Mouse (Mus musculus): ENCODE data around the gene Aqp3. TPM values are rescaled to one million over a fixed set of nuclear protein-coding genes. Genes with fewer than 3 reads are reported as not detected.

Gene Aqp3
- total and polyA plus RNA-seq, 3 experiments = 0.12 to 0.42 TPM; not detected in 1

DNA sequence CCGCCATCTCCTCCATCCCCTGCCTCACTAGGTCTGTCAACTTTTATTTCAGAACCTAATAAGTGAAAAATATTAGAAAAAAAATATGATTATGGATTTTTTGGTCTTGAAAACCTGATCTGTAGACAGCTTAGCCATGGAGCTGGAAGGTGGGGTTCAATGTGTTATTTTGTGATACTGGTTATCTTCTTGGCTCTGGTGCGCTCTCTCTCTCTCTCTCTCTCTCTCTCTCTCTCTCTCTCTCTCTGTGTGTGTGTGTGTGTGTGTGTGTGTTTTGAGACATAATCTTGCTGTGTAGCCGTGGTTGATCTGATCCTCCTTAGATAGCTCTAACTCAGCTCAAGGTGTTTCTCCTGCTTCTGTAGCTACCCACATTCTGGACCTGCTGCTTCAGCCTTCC lies 31.9 kb upstream of the Aqp3 start (continued):
- TF ChIP-seq SIN3A (IDR thresholded peaks at IDR 0.05; ENCODE audit: low read length) (peak; percentile 85), ETS1 (IDR thresholded peaks at IDR 0.05; ENCODE audit: low read depth, low read length) (peak; percentile 86), TCF12 (IDR thresholded peaks at IDR 0.05; ENCODE audit: low read depth, low read length) (peak; percentile 97), BHLHE40 (IDR thresholded peaks at IDR 0.05; ENCODE audit: borderline replicate concordance, low read depth, low read length) (0 out of 2 replicates have a peak, but pooled peaks have one; percentile 46), MEF2A (IDR thresholded peaks at IDR 0.05; ENCODE audit: extremely low read depth, insufficient replicate concordance, low read depth, low read length, poor library complexity, severe bottlenecking) (no peak), GATA1 (IDR thresholded peaks at IDR 0.05; ENCODE audit: low read depth, low read length) (peak; percentile 94), HCFC1 (IDR thresholded peaks at IDR 0.05; ENCODE audit: low read depth, low read length) (peak; percentile 59; the same call in 1 of the 2 replicates), E2F4 (IDR thresholded peaks at IDR 0.05; ENCODE audit: borderline replicate concordance, low read depth, low read length) (no peak), RCOR1 (IDR thresholded peaks at IDR 0.05; ENCODE audit: low read depth, low read length) (peak; percentile 82), KAT2A (conservative IDR thresholded peaks at IDR 0.05; ENCODE audit: low read depth, low read length) (no peak), ZKSCAN1 (IDR thresholded peaks at IDR 0.05; ENCODE audit: low read depth, low read length) (no peak), ELF1 (IDR thresholded peaks at IDR 0.05; ENCODE audit: low read depth, low read length) (no peak), MAZ (IDR thresholded peaks at IDR 0.05; ENCODE audit: low read depth, low read length) (no peak)

DNA sequence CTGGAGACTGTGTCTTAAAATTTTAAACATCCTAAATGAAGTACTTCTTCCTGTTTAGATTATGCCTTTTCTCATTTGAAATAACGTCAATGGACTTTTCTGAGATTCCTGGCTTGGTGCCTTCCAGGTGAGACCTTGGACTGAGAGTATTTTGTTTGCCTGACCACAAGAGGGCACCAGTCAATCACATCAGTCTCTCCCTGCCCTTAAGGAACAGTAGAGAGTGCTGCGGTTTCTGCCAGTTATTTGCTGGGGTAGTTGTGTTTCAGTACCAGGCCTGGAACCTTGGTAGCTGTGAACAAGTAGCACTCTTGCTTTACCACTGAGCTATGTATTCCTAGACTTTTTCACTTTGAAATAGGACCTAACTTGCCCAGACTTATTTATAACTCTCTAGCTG lies 31.4 kb upstream of the Aqp3 start:
- Histone ChIP-seq H3K9me3 (replicated peaks; ENCODE audit: insufficient read depth, low read length) (no peaks in the 10 kb centered on the region), H3K4me1 (ENCODE audit: control insufficient read depth in 1 of 2, insufficient read depth in 2 of 2, low read length in 2 of 2) (peaks cover 20 to 26% of the 10 kb centered on the region in 2 experiments), H3K9ac (ENCODE audit: control insufficient read depth, low read depth, low read length, poor library complexity, severe bottlenecking) (peak overlapping the region; percentile 34; the same call in 1 of the 2 replicates), H3K27ac (ENCODE audit: control insufficient read depth, low read depth, low read length) (peak overlapping the region; percentile 78), H3K4me3 (ENCODE audit: control insufficient read depth in 1 of 2, insufficient read depth in 1 of 2, low read depth in 2 of 2, low read length in 2 of 2) (peak overlapping the region; percentile 19 to 26; a peak in 3 of 4 replicates), H3K27me3 (ENCODE audit: control insufficient read depth in 1 of 2, insufficient read depth in 2 of 2, low read length in 2 of 2) (no peaks in the 10 kb centered on the region), H3K36me3 (ENCODE audit: control insufficient read depth in 1 of 2, insufficient read depth in 2 of 2, low read length in 2 of 2) (peaks cover 0 to 27% of the 10 kb centered on the region in 2 experiments; a peak in 2 of 4 replicates), H3K79me2 (ENCODE audit: control insufficient read depth, insufficient read depth, low read length, poor library complexity) (no peaks in the 10 kb centered on the region)
- peak; percentile 97 for TF ChIP-seq RAD21 (IDR thresholded peaks at IDR 0.05; ENCODE audit: low read depth, low read length)
- 0 out of 2 replicates have a peak, but pooled peaks have one; percentile 8 for TF ChIP-seq TBP (IDR thresholded peaks at IDR 0.05; ENCODE audit: low read depth, low read length)
- peak; percentile 90 for TF ChIP-seq ZC3H11A (IDR thresholded peaks at IDR 0.05; ENCODE audit: low read depth, low read length)
- TF ChIP-seq SMC3 (IDR thresholded peaks at IDR 0.05; ENCODE audit: low read depth, low read length) = peak; percentile 89
- TF ChIP-seq CTCF (IDR thresholded peaks at IDR 0.05 in 2 of 3, conservative IDR thresholded peaks at IDR 0.05 in 1 of 3; ENCODE audit: control insufficient read depth in 1 of 3, insufficient read depth in 1 of 3, low read depth in 2 of 3, low read length in 3 of 3, poor library complexity in 1 of 3, severe bottlenecking in 1 of 3) = peak; percentile 71 to 97 (median 79)
- TF ChIP-seq MAX (IDR thresholded peaks at IDR 0.05; ENCODE audit: low read length) = no peak
- DNase-seq (ENCODE audit: low read depth, low spot score) = peak; percentile 90

Data from MEL (cell line).